Mouse (Mus musculus) liver, embryonic 16.5 days (tissue): ENCODE measurements at regions not wholly inside any gene's neighbourhood (a gene's known extent, or its start where the extent isn't known, plus 50 kb on each side); places are given as distances from the start of the nearest gene placed in this dataset.

Experiments
- ATAC-seq: fragments of 200-750 bp; cut with Nextera tagmentation; 2 replicates; pipeline ENCODE4 v1.8.0; 2017; ENCODE audit warnings: low read depth, mild to moderate bottlenecking, moderate number of reproducible peaks, moderate library complexity
- H3K27ac ChIP-seq: fragments of 300-500 bp; sonication (generic); 2 replicates; pipeline ENCODE4 v1.5.1; 2014; ENCODE audit warnings: mild to moderate bottlenecking, low read length
- H3K27me3 ChIP-seq: fragments of 300-500 bp; sonication (generic); 2 replicates; pipeline ENCODE4 v1.6.1; 2014; ENCODE audit warnings: low read depth, low read length, mixed read lengths; ENCODE audit not compliant: control insufficient read depth, insufficient read depth
- H3K36me3 ChIP-seq: fragments of 300-500 bp; sonication (generic); 2 replicates; pipeline ENCODE4 v1.6.1; 2014; ENCODE audit warnings: mild to moderate bottlenecking; ENCODE audit not compliant: control insufficient read depth, insufficient read depth
- H3K4me1 ChIP-seq: fragments of 300-500 bp; sonication (generic); 2 replicates; pipeline ENCODE4 v1.6.1; 2014; ENCODE audit warnings: low read depth, low read length, mixed read lengths; ENCODE audit not compliant: control insufficient read depth
- H3K4me2 ChIP-seq: fragments of 300-500 bp; sonication (generic); 2 replicates; pipeline ENCODE4 v1.6.1; 2014; ENCODE audit warnings: low read depth, low read length, mixed read lengths
- H3K4me3 ChIP-seq: fragments of 300-500 bp; sonication (generic); 2 replicates; pipeline ENCODE4 v1.5.1; 2014; ENCODE audit warnings: low read depth, mild to moderate bottlenecking, low read length
- H3K9ac ChIP-seq: fragments of 300-500 bp; sonication (generic); 2 replicates; pipeline ENCODE4 v1.6.1; 2014; ENCODE audit warnings: low read depth, low read length
- H3K9me3 ChIP-seq: fragments of 300-500 bp; sonication (generic); replicated peaks from 2 replicates; pipeline ENCODE4 v1.6.1; 2016; ENCODE audit warnings: low read length; ENCODE audit not compliant: control insufficient read depth
- WGBS: fragments of 180-500 bp; shearing (Covaris S2); extraction: QIAGEN DNeasy Blood & Tissue Kit; methylation state at CpG from one replicate; pipeline ENCODE4 v1.1.7; 2014; ENCODE audit not compliant: insufficient replicate concordance; 5-methylcytosine and 5-hydroxymethylcytosine counted together

DNA sequence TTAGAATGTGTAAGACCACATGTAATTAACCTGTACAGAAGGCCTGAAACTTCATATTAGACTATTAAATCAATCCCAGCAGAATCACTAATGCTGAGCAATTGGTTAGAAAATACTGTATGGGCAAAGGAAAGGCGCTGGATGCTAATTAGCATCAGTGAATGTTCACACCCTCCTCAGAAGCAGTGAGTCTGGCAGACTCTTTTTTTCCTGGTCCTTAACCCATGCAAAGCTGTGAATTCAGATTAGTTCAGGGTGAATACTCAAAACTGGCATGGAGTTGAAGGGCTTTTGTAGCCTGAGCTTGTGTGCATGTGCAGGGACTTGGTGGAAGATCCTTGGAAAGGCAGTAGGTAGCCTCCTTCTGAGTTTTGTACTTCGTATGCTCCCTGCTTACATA lies 179.3 kb downstream of the Slc4a3 start:
- no peak for ATAC-seq
- Histone ChIP-seq H3K4me2 (no peak overlapping the region), H3K27me3 (no peaks in the 10 kb centered on the region), H3K36me3 (no peaks in the 10 kb centered on the region), H3K4me1 (no peaks in the 10 kb centered on the region), H3K4me3 (no peak overlapping the region), H3K27ac (no peak overlapping the region), H3K9ac (no peak overlapping the region), H3K9me3 (no peaks in the 10 kb centered on the region)
- 58% methylated on average over 2 of the region's 2 CpGs for WGBS

DNA sequence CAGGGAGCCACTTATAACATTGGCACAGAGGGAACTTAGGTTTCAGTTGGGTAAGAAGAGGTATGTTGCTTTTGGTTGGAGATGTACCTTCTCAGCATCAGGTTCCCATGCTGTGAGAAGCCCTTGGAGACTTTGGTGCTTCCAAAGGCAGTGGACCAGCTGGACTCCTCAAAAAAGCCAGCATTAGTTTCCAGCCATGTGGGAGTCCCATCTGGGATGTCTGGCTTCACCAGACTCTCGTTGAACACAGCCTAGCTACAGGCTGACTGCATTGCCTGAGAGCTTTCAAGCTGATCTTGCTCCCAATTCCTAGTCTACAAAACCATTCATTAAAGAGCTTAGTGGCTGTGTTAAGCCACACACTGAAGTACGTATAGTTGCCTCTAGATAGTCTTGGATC lies 182.8 kb downstream of the Slc4a3 start:
- WGBS = 32% methylated on average over 2 of the region's 2 CpGs
- ATAC-seq = no peak

DNA sequence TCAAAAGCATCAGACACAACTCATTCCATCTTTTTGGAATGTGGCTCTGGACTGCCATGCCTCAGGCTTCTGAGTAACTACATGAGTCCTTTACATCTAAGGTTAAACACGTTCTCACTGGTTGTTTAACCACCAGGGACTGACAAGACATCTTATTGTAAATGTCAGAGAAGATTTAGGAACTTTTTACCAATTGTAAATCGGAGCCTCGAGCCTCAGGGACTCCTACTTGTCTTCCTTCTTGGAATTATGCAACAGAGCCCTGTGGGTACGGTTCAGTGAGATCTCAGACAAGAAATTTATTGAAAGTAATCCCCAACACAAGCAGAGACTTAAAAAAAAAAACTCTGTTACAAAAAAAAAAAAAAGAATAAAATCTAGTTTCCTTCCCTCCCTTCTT lies 187.7 kb downstream of the Slc4a3 start:
- Histone ChIP-seq H3K27ac (no peak overlapping the region), H3K27me3 (no peaks in the 10 kb centered on the region), H3K4me2 (no peak overlapping the region), H3K9me3 (no peaks in the 10 kb centered on the region), H3K4me3 (no peak overlapping the region), H3K4me1 (no peaks in the 10 kb centered on the region), H3K36me3 (no peaks in the 10 kb centered on the region), H3K9ac (no peak overlapping the region)
- no peak for ATAC-seq
- WGBS = 32% methylated on average over 4 of the region's 4 CpGs

More for the DNA sequence above, 182.8 kb downstream of the Slc4a3 start:
- Histone ChIP-seq H3K4me3 (no peak overlapping the region), H3K27ac (no peak overlapping the region), H3K9me3 (no peaks in the 10 kb centered on the region), H3K4me2 (no peak overlapping the region), H3K27me3 (no peaks in the 10 kb centered on the region), H3K36me3 (no peaks in the 10 kb centered on the region), H3K4me1 (no peaks in the 10 kb centered on the region), H3K9ac (no peak overlapping the region)

DNA sequence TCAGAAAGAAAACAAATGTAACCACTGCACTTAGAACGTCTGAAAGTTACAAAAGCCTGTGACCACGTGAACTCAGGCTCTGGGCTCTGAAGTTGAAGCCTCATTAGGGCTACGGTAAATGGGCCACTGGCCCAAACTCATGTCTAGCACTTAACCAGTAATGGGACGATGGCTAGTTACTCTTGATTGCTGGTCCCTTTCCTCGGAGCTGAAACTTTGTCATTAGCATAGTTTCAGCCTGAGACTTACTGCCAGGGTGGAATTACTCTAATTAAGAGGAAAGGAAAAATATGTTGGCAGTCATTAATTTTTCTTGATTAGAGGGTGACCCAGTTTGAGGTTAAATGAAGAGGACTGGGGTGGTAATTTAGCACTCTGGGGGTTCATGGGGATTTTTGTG lies 192.6 kb downstream of the Slc4a3 start:
- Histone ChIP-seq H3K27me3 (no peaks in the 10 kb centered on the region), H3K9ac (no peak overlapping the region), H3K4me1 (no peaks in the 10 kb centered on the region), H3K4me2 (no peak overlapping the region), H3K9me3 (no peaks in the 10 kb centered on the region), H3K27ac (no peak overlapping the region), H3K36me3 (no peaks in the 10 kb centered on the region), H3K4me3 (no peak overlapping the region)
- no peak for ATAC-seq
- WGBS = 49% methylated on average over 5 of the region's 5 CpGs

GRCm38 (mm10) chr1:75749665-75750221 lies 203.7 kb downstream of the Slc4a3 start:
- H3K4me2 ChIP-seq = no peak overlapping the region
- no peaks in the 10 kb centered on the region for H3K9me3 ChIP-seq
- no peak overlapping the region for H3K9ac ChIP-seq
- H3K4me3 ChIP-seq = no peak overlapping the region
- H3K27me3 ChIP-seq = no peaks in the 10 kb centered on the region
- H3K36me3 ChIP-seq = no peaks in the 10 kb centered on the region
- H3K27ac ChIP-seq = no peak overlapping the region
- no peaks in the 10 kb centered on the region for H3K4me1 ChIP-seq
- WGBS = 72% methylated on average over 10 of the region's 10 CpGs
- ATAC-seq = no peak

DNA sequence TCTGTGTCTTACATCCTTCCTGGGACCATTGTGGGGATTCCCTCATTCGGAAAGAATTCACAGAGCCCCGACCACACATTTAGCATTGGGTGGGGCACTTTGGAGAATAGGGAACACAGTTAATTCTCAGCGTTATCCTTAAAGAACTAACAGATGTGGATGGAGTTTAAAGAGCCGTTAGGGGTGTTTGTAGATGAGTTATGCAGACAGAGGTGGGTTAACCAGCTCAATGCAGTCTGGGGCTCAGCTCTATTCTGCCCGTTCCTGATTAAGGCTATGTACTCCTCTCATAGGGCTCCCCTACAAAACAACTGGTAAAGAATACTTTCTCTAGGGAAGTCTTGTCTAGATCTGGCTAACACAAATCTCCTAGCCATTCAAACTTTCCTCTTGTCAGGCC lies 226.1 kb downstream of the Slc4a3 start:
- Histone ChIP-seq H3K36me3 (no peaks in the 10 kb centered on the region), H3K9ac (no peak overlapping the region), H3K27me3 (no peaks in the 10 kb centered on the region), H3K27ac (no peak overlapping the region), H3K9me3 (no peaks in the 10 kb centered on the region), H3K4me2 (no peak overlapping the region), H3K4me1 (no peaks in the 10 kb centered on the region), H3K4me3 (no peak overlapping the region)
- 46% methylated on average over 5 of the region's 5 CpGs for WGBS
- ATAC-seq = no peak

DNA sequence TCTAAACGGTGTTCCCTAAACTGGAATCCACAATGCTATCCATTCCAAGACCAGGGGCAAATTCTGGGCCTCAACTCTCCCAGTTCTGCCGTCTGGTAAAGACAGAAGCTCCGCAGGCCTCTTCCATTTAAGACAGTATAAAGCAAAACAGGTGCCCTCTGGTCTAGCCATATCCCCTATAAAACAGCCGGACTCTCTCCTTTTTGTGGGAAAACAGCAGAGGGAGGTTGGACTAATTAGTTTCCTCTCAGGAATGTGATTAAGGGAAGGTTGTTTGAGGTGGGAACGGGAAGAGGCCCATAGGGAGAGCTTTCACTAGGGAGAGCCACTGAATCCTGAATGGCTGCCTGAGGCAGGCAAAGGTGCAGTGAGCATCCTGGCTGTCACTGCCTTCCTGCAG lies 226.9 kb downstream of the Slc4a3 start:
- Histone ChIP-seq H3K4me3 (no peak overlapping the region), H3K27me3 (no peaks in the 10 kb centered on the region), H3K4me1 (no peaks in the 10 kb centered on the region), H3K27ac (no peak overlapping the region), H3K36me3 (no peaks in the 10 kb centered on the region), H3K9ac (no peak overlapping the region), H3K4me2 (no peak overlapping the region), H3K9me3 (no peaks in the 10 kb centered on the region)
- ATAC-seq = no peak
- WGBS = 58% methylated on average over 5 of the region's 5 CpGs

DNA sequence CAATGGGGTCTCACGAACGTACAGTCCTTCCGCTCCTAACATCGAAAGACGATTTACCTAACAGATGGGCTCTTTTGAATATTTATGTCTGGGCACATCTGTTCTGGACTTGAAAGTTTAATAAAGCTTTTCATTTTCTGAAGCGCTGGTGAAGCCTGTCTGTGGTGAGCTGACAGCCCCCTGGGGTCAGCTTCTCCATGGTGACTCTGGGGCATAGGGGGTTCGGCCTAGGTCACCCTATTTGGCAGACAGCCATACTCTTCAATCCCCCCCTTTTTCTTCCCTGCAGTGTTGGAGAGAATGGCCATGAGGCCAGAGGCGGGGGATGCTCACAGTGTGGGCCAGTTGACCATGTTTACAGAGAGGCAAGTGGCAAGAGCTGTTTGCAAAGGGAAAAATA lies 232.8 kb downstream of the Slc4a3 start:
- Histone ChIP-seq H3K27me3 (no peaks in the 10 kb centered on the region), H3K4me3 (no peak overlapping the region), H3K9ac (no peak overlapping the region), H3K9me3 (no peaks in the 10 kb centered on the region), H3K4me1 (no peaks in the 10 kb centered on the region), H3K36me3 (no peaks in the 10 kb centered on the region), H3K4me2 (no peak overlapping the region), H3K27ac (no peak overlapping the region)
- no peak for ATAC-seq
- 70% methylated on average over 8 of the region's 8 CpGs for WGBS

DNA sequence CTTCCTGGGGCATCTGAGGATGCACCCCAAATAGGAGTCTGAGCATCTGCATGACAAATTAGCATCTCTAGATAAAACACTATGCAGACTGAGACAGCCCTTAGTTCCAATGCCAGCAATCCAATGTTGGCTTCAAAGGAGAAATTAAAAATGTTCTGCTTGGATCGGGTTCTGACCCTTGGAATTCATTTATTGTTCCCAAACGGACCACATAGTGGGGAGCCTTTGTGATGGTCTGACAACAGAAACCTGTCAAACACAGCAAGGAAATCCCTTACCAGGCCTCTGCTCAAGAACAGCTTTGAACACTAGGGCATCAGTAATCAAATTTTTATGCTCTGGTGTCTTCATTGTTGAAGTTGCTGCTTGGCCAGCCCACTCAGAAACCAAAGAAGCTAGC lies 237.1 kb downstream of the Slc4a3 start:
- no peak for ATAC-seq
- 74% methylated on average over 2 of the region's 2 CpGs for WGBS
- Histone ChIP-seq H3K9ac (no peak overlapping the region), H3K27me3 (no peaks in the 10 kb centered on the region), H3K36me3 (no peaks in the 10 kb centered on the region), H3K4me1 (no peaks in the 10 kb centered on the region), H3K4me3 (no peak overlapping the region), H3K27ac (no peak overlapping the region), H3K4me2 (no peak overlapping the region), H3K9me3 (no peaks in the 10 kb centered on the region)
